Mouse (Mus musculus): ENCODE measurements around the gene Emilin1. TPM values are rescaled to one million over a fixed set of nuclear protein-coding genes. Genes with fewer than 3 reads are reported as not detected.
"Not testable (repeated sequence)": the region's sequence is repeated elsewhere in the genome, so short reads cannot be mapped to it uniquely, and the experiment has no call there.

Emilin1 gene
- polyA plus RNA-seq, 1 experiment from 2014 or later: 8.6 TPM

- Histone ChIP-seq H3K4me1 (ENCODE audit: control insufficient read depth, insufficient read depth, low read length) (peaks cover 11% of the 10 kb centered on the region; the same call in 1 of the 2 replicates), H3K9me3 (replicated peaks; ENCODE audit: control insufficient read depth, low read length) (no peaks in the 10 kb centered on the region), H3K27me3 (replicated peaks; ENCODE audit: control insufficient read depth, insufficient read depth, low read length) (no peaks in the 10 kb centered on the region), H3K9ac (ENCODE audit: low read length) (no peak overlapping the region), H3K36me3 (ENCODE audit: control insufficient read depth, insufficient read depth, low read length) (peaks cover 65% of the 10 kb centered on the region), H3K4me2 (ENCODE audit: low read length) (no peak overlapping the region), H3K27ac (ENCODE audit: low read depth, low read length) (no peak overlapping the region), H3K4me3 (ENCODE audit: low read depth, low read length) (no peak overlapping the region)
- DNase-seq (ENCODE audit: low spot score) (no peak), ATAC-seq (no peak)
- 93% methylated on average over 9 of the region's 9 CpGs for WGBS
These were observed 40.6 kb upstream of the Emilin1 start for GRCm38 (mm10) chr5:30872574-30872973.

DNA sequence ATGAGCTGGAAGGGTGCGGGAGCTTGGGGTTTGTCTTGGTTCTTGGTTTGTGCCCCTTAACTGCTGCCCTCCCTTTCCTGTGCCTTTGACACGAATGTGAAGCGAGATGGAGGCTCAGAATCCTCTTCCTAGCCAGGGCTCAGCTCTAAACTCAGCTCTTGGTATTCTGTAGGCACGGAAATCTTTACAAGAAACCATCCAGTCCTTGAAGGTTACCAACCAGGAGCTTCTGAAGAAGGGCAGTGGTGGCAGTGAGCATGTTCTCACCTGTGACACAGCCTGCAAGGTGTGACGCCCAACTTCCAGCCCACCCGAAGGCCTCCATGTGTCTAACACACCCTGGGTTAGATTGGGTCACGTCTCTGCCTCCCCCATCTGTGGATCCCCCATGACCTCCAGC lies 38.8 kb upstream of the Emilin1 start:
- H3K27ac ChIP-seq (ENCODE audit: low read depth, low read length): no peak overlapping the region
- DNase-seq (ENCODE audit: low spot score) (no peak), ATAC-seq (no peak)
- H3K4me1 ChIP-seq (ENCODE audit: control insufficient read depth, insufficient read depth, low read length): peaks cover 8% of the 10 kb centered on the region; the same call in 1 of the 2 replicates
- no peaks in the 10 kb centered on the region for H3K27me3 ChIP-seq (replicated peaks; ENCODE audit: control insufficient read depth, insufficient read depth, low read length)
- no peak overlapping the region for H3K9ac ChIP-seq (ENCODE audit: low read length)
- no peak overlapping the region for H3K4me3 ChIP-seq (ENCODE audit: low read depth, low read length)
- WGBS: 98% methylated on average over 7 of the region's 7 CpGs
- no peaks in the 10 kb centered on the region for H3K9me3 ChIP-seq (replicated peaks; ENCODE audit: control insufficient read depth, low read length)
- no peak overlapping the region for H3K4me2 ChIP-seq (ENCODE audit: low read length)
- H3K36me3 ChIP-seq (ENCODE audit: control insufficient read depth, insufficient read depth, low read length): peaks cover 66% of the 10 kb centered on the region

DNA sequence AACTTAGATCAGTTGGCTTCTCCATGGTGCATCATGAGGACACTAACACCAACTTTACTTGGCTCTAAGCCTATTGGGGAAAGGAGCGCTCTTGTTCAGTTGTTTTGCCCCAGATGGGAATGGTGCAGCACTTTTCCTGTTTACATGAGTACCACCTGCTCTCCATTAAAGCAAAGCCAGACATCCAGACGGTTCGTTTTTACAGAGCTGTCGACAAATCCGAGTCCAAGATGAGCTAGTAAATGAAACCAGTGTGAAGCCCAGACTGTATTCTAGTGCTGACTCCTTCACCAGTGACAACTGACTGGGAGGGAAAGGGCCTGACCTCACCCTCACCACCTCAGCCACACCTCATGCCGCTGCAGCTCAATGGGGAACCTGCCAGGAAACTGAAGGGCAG lies 34.6 kb upstream of the Emilin1 start:
- ATAC-seq: peak; percentile 62; the same call in 1 of the 2 replicates
- H3K9me3 ChIP-seq (replicated peaks; ENCODE audit: control insufficient read depth, low read length): no peaks in the 10 kb centered on the region

GRCm38 (mm10) chr5:30879347-30879943 lies 33.8 kb upstream of the Emilin1 start:
- H3K4me1 ChIP-seq (ENCODE audit: control insufficient read depth, insufficient read depth, low read length): no peaks in the 10 kb centered on the region; the same call in 1 of the 2 replicates
- peak; percentile 13 for DNase-seq (ENCODE audit: low spot score)
- no peak overlapping the region for H3K9ac ChIP-seq (ENCODE audit: low read length)
- peaks cover 32% of the 10 kb centered on the region for H3K36me3 ChIP-seq (ENCODE audit: control insufficient read depth, insufficient read depth, low read length)
- WGBS: 82% methylated on average over 5 of the region's 5 CpGs
- H3K9me3 ChIP-seq (replicated peaks; ENCODE audit: control insufficient read depth, low read length): no peaks in the 10 kb centered on the region
- H3K4me3 ChIP-seq (ENCODE audit: low read depth, low read length): no peak overlapping the region
- H3K27ac ChIP-seq (ENCODE audit: low read depth, low read length): no peak overlapping the region; the same call in 1 of the 2 replicates
- H3K27me3 ChIP-seq (replicated peaks; ENCODE audit: control insufficient read depth, insufficient read depth, low read length): no peaks in the 10 kb centered on the region
- H3K4me2 ChIP-seq (ENCODE audit: low read length): no peak overlapping the region
- 0 out of 2 replicates have a peak, but pooled peaks have one; percentile 16 for ATAC-seq

More for the DNA sequence above, 34.6 kb upstream of the Emilin1 start:
- H3K4me2 ChIP-seq (ENCODE audit: low read length): no peak overlapping the region
- H3K27me3 ChIP-seq (replicated peaks; ENCODE audit: control insufficient read depth, insufficient read depth, low read length): no peaks in the 10 kb centered on the region
- H3K36me3 ChIP-seq (ENCODE audit: control insufficient read depth, insufficient read depth, low read length): peaks cover 41% of the 10 kb centered on the region
- H3K9ac ChIP-seq (ENCODE audit: low read length): no peak overlapping the region
- WGBS: 57% methylated on average over 6 of the region's 6 CpGs
- no peak overlapping the region; the same call in 1 of the 2 replicates for H3K27ac ChIP-seq (ENCODE audit: low read depth, low read length)
- H3K4me1 ChIP-seq (ENCODE audit: control insufficient read depth, insufficient read depth, low read length): no peaks in the 10 kb centered on the region; the same call in 1 of the 2 replicates
- peak; percentile 76 for DNase-seq (ENCODE audit: low spot score)
- no peak overlapping the region for H3K4me3 ChIP-seq (ENCODE audit: low read depth, low read length)

DNA sequence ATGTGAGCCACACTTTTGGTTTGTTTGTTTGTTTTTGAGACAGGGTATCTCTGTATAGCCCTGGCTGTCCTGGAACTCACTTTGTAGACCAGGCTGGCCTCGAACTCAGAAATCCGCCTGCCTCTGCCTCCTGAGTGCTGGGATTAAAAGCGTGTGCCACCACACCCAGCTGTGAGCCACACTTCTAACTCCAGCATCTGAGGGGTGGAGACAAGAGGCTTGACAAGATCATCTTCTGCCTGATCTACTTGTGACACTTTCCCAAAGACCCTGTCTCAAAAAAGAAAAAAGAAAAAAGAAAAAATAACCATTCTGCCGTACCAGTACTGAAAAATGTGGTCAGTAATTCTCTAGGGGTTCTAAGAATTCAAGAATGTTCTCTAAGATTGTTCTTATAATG lies 31.4 kb upstream of the Emilin1 start:
- H3K27ac ChIP-seq (ENCODE audit: low read depth, low read length); H3K9ac ChIP-seq (ENCODE audit: low read length); ATAC-seq; H3K9me3 ChIP-seq (replicated peaks; ENCODE audit: control insufficient read depth, low read length); H3K4me3 ChIP-seq (ENCODE audit: low read depth, low read length); H3K36me3 ChIP-seq (ENCODE audit: control insufficient read depth, insufficient read depth, low read length); H3K4me2 ChIP-seq (ENCODE audit: low read length); H3K4me1 ChIP-seq (ENCODE audit: control insufficient read depth, insufficient read depth, low read length); DNase-seq (ENCODE audit: low spot score); H3K27me3 ChIP-seq (replicated peaks; ENCODE audit: control insufficient read depth, insufficient read depth, low read length): not testable (repeated sequence)
- 88% methylated on average over 4 of the region's 4 CpGs for WGBS

DNA sequence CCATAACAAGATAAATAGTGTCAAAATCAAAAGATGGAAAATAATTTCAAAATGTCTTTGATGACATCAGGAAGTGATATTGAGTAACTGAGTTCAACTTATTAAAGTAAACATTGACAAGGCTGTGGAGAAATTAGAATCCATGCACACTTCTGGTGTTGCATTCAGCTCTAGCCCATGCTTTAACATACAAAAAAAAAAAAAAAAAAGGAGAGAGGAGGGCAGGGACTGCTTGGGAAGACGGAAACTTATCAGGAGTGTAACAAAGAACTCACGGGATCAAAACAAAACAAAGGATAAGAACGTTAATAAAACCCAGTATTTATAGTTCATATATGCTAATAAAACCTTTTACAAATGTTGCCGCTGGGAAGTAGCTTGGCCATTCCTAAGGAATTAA lies 27.0 kb upstream of the Emilin1 start:
- ATAC-seq: no peak
- no peaks in the 10 kb centered on the region for H3K9me3 ChIP-seq (replicated peaks; ENCODE audit: control insufficient read depth, low read length)
- no peak overlapping the region for H3K9ac ChIP-seq (ENCODE audit: low read length)
- no peaks in the 10 kb centered on the region for H3K27me3 ChIP-seq (replicated peaks; ENCODE audit: control insufficient read depth, insufficient read depth, low read length)
- peaks cover 4% of the 10 kb centered on the region for H3K36me3 ChIP-seq (ENCODE audit: control insufficient read depth, insufficient read depth, low read length)
- H3K4me2 ChIP-seq (ENCODE audit: low read length): peak overlapping the region; percentile 84
- H3K27ac ChIP-seq (ENCODE audit: low read depth, low read length): no peak overlapping the region
- no peak for DNase-seq (ENCODE audit: low spot score)
- peaks cover 13% of the 10 kb centered on the region for H3K4me1 ChIP-seq (ENCODE audit: control insufficient read depth, insufficient read depth, low read length)
- 38% methylated on average over 4 of the region's 4 CpGs for WGBS
- 0 out of 2 replicates have a peak overlapping the region, but pooled peaks have one; percentile 80 for H3K4me3 ChIP-seq (ENCODE audit: low read depth, low read length)

DNA sequence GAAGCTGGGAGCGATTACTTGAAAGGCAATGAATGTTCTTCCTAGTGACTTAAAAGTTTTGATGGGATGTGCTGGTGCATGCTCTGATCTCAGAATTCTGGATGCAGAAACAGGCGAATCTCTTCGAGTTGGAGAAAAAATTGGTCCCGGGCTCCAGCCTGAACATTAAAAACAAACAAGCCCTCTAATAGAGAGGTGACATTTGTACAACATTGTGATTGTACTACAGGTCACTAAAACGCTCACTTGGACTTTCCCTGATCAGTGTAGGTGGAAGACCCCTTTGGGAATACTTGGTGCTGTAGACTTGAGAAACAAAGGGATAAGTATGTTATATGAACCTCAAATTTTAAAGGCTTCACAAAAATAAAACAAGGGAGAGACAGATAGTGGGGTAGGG lies 26.5 kb upstream of the Emilin1 start:
- H3K9me3 ChIP-seq (replicated peaks; ENCODE audit: control insufficient read depth, low read length): no peaks in the 10 kb centered on the region

GRCm38 (mm10) chr5:30887331-30887761 lies 25.9 kb upstream of the Emilin1 start:
- Histone ChIP-seq H3K4me1 (ENCODE audit: control insufficient read depth, insufficient read depth, low read length) (peaks cover 13% of the 10 kb centered on the region), H3K27me3 (replicated peaks; ENCODE audit: control insufficient read depth, insufficient read depth, low read length) (no peaks in the 10 kb centered on the region), H3K9me3 (replicated peaks; ENCODE audit: control insufficient read depth, low read length) (no peaks in the 10 kb centered on the region), H3K9ac (ENCODE audit: low read length) (peak overlapping the region; percentile 85), H3K36me3 (ENCODE audit: control insufficient read depth, insufficient read depth, low read length) (peaks cover 15% of the 10 kb centered on the region), H3K4me3 (ENCODE audit: low read depth, low read length) (peak overlapping the region; percentile 80), H3K4me2 (ENCODE audit: low read length) (peak overlapping the region; percentile 84), H3K27ac (ENCODE audit: low read depth, low read length) (peak overlapping the region; percentile 98)
- ATAC-seq: peak; percentile 34
- DNase-seq (ENCODE audit: low spot score): peak; percentile 84
- WGBS: 0% methylated on average over 19 of the region's 19 CpGs

More for the DNA sequence above, 26.5 kb upstream of the Emilin1 start:
- H3K27me3 ChIP-seq (replicated peaks; ENCODE audit: control insufficient read depth, insufficient read depth, low read length): no peaks in the 10 kb centered on the region
- H3K36me3 ChIP-seq (ENCODE audit: control insufficient read depth, insufficient read depth, low read length): peaks cover 9% of the 10 kb centered on the region
- H3K27ac ChIP-seq (ENCODE audit: low read depth, low read length): peak overlapping the region; percentile 98
- H3K9ac ChIP-seq (ENCODE audit: low read length): peak overlapping the region; percentile 85
- peak overlapping the region; percentile 80 for H3K4me3 ChIP-seq (ENCODE audit: low read depth, low read length)
- ATAC-seq (no peak), DNase-seq (ENCODE audit: low spot score) (peak; percentile 22)
- WGBS: 23% methylated on average over 5 of the region's 5 CpGs
- H3K4me2 ChIP-seq (ENCODE audit: low read length): peak overlapping the region; percentile 84
- peaks cover 13% of the 10 kb centered on the region for H3K4me1 ChIP-seq (ENCODE audit: control insufficient read depth, insufficient read depth, low read length)

- H3K4me2 ChIP-seq (ENCODE audit: low read length): peak overlapping the region; percentile 84
- ATAC-seq (peak; percentile 87), DNase-seq (ENCODE audit: low spot score) (peak; percentile 98)
- H3K4me1 ChIP-seq (ENCODE audit: control insufficient read depth, insufficient read depth, low read length): peaks cover 13% of the 10 kb centered on the region
- peak overlapping the region; percentile 80 for H3K4me3 ChIP-seq (ENCODE audit: low read depth, low read length)
- peak overlapping the region; percentile 85 for H3K9ac ChIP-seq (ENCODE audit: low read length)
- under 1% methylated on average over 28 of the region's 28 CpGs for WGBS
- H3K27ac ChIP-seq (ENCODE audit: low read depth, low read length): peak overlapping the region; percentile 98
- H3K36me3 ChIP-seq (ENCODE audit: control insufficient read depth, insufficient read depth, low read length): peaks cover 20% of the 10 kb centered on the region
- no peaks in the 10 kb centered on the region for H3K9me3 ChIP-seq (replicated peaks; ENCODE audit: control insufficient read depth, low read length)
- H3K27me3 ChIP-seq (replicated peaks; ENCODE audit: control insufficient read depth, insufficient read depth, low read length): no peaks in the 10 kb centered on the region
These were observed 25.3 kb upstream of the Emilin1 start for GRCm38 (mm10) chr5:30887858-30888336.
